Mouse (Mus musculus) G1E (cell line): ENCODE data around the gene Dnajc16. TPM values are rescaled to one million over a fixed set of nuclear protein-coding genes. Genes with fewer than 3 reads are reported as not detected.

ENCODE experiments used
- ATAC-seq: 2 replicates; pipeline ENCODE4 v1.8.0; 2016; ENCODE audit warnings: mild to moderate bottlenecking; ENCODE audit not compliant: insufficient number of reproducible peaks, poor library complexity, low FRiP score, severe bottlenecking; ENCODE audit errors: extremely low read depth
- DNase-seq: peaks from one replicate; pipeline ENCODE4 v3.0.0; 2012; ENCODE audit warnings: low spot score
- H3K27me3 ChIP-seq: 2 replicates; pipeline ENCODE4 v1.6.1; 2012; ENCODE audit warnings: mild to moderate bottlenecking, low read length, inconsistent platforms; ENCODE audit not compliant: insufficient read depth
- H3K36me3 ChIP-seq: replicated peaks from 2 replicates; pipeline ENCODE3; 2012; ENCODE audit warnings: mild to moderate bottlenecking, inconsistent platforms
- H3K4me1 ChIP-seq: 2 replicates; pipeline ENCODE4 v1.6.1; 2012; ENCODE audit warnings: low read depth, low read length, inconsistent platforms, mixed read lengths; ENCODE audit not compliant: insufficient read depth
- H3K4me3 ChIP-seq: 2 replicates; pipeline ENCODE4 v1.5.1; 2012; ENCODE audit warnings: low read depth, mild to moderate bottlenecking, inconsistent platforms, low read length, moderate library complexity, mixed read lengths
- H3K9me3 ChIP-seq: replicated peaks from 2 replicates; pipeline ENCODE4 v1.6.1; 2012; ENCODE audit warnings: inconsistent platforms
- CTCF ChIP-seq: IDR thresholded peaks from 2 replicates; pipeline ENCODE4 v1.5.1; 2012; ENCODE audit warnings: low read depth, low read length, inconsistent platforms, mixed read lengths
- GATA1 ChIP-seq: IDR thresholded peaks from 2 replicates; pipeline ENCODE4 v1.6.1; 2012; ENCODE audit warnings: borderline replicate concordance, low read length, inconsistent platforms, mixed read lengths
- GATA2 ChIP-seq: IDR thresholded peaks from 2 replicates; pipeline ENCODE4 v1.6.1; 2012; ENCODE audit warnings: low read depth, low read length, inconsistent platforms, borderline replicate concordance
- POLR2AphosphoS5 ChIP-seq: IDR thresholded peaks from 2 replicates; pipeline ENCODE4 v1.6.1; 2012; ENCODE audit warnings: low read depth, low read length, inconsistent platforms; ENCODE audit not compliant: insufficient replicate concordance
- TAL1 ChIP-seq: conservative IDR thresholded peaks from 2 replicates; pipeline ENCODE4 v1.6.1; 2012; ENCODE audit warnings: low read depth, low read length, inconsistent platforms, mixed read lengths
- polyA plus RNA-seq: library from polyadenylated mRNA; stranded (reverse); fragments of >175 nt; gene quantifications from 2 replicates; pipeline ENCODE4 v1.2.3, GENCODE M21; 2012
- total RNA-seq, 2 experiments: library from RNA; stranded (forward) in 1 of 2; stranded (reverse) in 1 of 2; fragments of 200-1000 nt in 1 of 2; fragments of >200 nt in 1 of 2; fragmentation: Nextera tagmentation in 1 of 2; gene quantifications; 2 replicates each; pipeline ENCODE4 v1.2.3; 2014 to 2017

Dnajc16 gene
- total and polyA plus RNA-seq, 3 experiments = 2.9 to 10.6 (median 9.9) TPM

GRCm38 (mm10) chr4:141729266-141729665 is 61.5 kb downstream of the Dnajc16 start:
- no peak for DNase-seq
- Histone ChIP-seq H3K9me3 (no peaks in the 10 kb centered on the region), H3K4me1 (peaks cover 30% of the 10 kb centered on the region), H3K4me3 (no peak overlapping the region), H3K36me3 (no peaks in the 10 kb centered on the region), H3K27me3 (peaks cover 16% of the 10 kb centered on the region)
- ATAC-seq = no peak
- TF ChIP-seq CTCF (no peak), POLR2AphosphoS5 (no peak), GATA2 (no peak), TAL1 (no peak), GATA1 (no peak)

- TF ChIP-seq GATA2 = no peak
- no peak for TF ChIP-seq CTCF
- no peak for TF ChIP-seq POLR2AphosphoS5
- TF ChIP-seq GATA1 = no peak
- TF ChIP-seq TAL1 = no peak
- H3K4me1 ChIP-seq = peaks cover 39% of the 10 kb centered on the region
- H3K36me3 ChIP-seq = peaks cover 11% of the 10 kb centered on the region
- no peaks in the 10 kb centered on the region for H3K9me3 ChIP-seq
- ATAC-seq (no peak), DNase-seq (no peak)
- H3K27me3 ChIP-seq = peaks cover 15% of the 10 kb centered on the region
- no peak overlapping the region for H3K4me3 ChIP-seq
These were observed 65.0 kb downstream of the Dnajc16 start for GRCm38 (mm10) chr4:141725738-141726137.

- H3K4me1 ChIP-seq = peaks cover 39% of the 10 kb centered on the region
- H3K27me3 ChIP-seq = peaks cover 11% of the 10 kb centered on the region
- no peak for ATAC-seq
- no peak for TF ChIP-seq GATA2
- H3K4me3 ChIP-seq = no peak overlapping the region
- H3K9me3 ChIP-seq = no peaks in the 10 kb centered on the region
- no peak for DNase-seq
- H3K36me3 ChIP-seq = peaks cover 16% of the 10 kb centered on the region
These were observed 65.5 kb downstream of the Dnajc16 start for GRCm38 (mm10) chr4:141725277-141725676.

GRCm38 (mm10) chr4:141724594-141724993 is 66.1 kb downstream of the Dnajc16 start:
- Histone ChIP-seq H3K4me1 (peaks cover 45% of the 10 kb centered on the region), H3K36me3 (peaks cover 22% of the 10 kb centered on the region), H3K27me3 (peaks cover 9% of the 10 kb centered on the region), H3K4me3 (no peak overlapping the region), H3K9me3 (peaks cover 2% of the 10 kb centered on the region; the same call in 1 of the 2 replicates)
- TF ChIP-seq TAL1 (no peak), GATA1 (no peak), GATA2 (no peak), POLR2AphosphoS5 (no peak), CTCF (no peak)
- DNase-seq (no peak), ATAC-seq (no peak)

DNA sequence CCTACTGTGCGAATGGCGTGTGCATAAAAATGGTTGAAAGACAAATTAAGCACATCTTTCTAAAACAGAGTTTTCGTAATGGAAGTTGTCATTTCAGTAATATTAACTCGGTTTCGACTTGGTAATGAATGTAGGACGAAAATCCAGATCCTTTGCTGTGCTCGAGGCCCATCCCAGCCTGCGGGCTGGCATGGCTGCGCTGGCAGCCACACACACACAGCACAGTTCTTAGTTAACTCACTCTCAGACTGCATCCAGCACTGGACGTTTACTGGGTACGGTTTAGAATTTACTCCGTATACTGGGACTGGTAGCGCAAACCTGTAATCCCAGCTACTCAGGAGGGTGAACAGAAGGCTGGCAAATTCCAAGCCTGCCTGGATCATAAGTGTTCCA is 67.1 kb downstream of the Dnajc16 start:
- DNase-seq = no peak
- Histone ChIP-seq H3K9me3 (peaks cover 2% of the 10 kb centered on the region; the same call in 1 of the 2 replicates), H3K27me3 (peaks cover 3% of the 10 kb centered on the region; the same call in 1 of the 2 replicates), H3K36me3 (peaks cover 30% of the 10 kb centered on the region), H3K4me3 (peak overlapping the region; percentile 99), H3K4me1 (peaks cover 53% of the 10 kb centered on the region)
- ATAC-seq = no peak
- TF ChIP-seq POLR2AphosphoS5 (no peak), GATA2 (no peak), GATA1 (no peak)

DNA sequence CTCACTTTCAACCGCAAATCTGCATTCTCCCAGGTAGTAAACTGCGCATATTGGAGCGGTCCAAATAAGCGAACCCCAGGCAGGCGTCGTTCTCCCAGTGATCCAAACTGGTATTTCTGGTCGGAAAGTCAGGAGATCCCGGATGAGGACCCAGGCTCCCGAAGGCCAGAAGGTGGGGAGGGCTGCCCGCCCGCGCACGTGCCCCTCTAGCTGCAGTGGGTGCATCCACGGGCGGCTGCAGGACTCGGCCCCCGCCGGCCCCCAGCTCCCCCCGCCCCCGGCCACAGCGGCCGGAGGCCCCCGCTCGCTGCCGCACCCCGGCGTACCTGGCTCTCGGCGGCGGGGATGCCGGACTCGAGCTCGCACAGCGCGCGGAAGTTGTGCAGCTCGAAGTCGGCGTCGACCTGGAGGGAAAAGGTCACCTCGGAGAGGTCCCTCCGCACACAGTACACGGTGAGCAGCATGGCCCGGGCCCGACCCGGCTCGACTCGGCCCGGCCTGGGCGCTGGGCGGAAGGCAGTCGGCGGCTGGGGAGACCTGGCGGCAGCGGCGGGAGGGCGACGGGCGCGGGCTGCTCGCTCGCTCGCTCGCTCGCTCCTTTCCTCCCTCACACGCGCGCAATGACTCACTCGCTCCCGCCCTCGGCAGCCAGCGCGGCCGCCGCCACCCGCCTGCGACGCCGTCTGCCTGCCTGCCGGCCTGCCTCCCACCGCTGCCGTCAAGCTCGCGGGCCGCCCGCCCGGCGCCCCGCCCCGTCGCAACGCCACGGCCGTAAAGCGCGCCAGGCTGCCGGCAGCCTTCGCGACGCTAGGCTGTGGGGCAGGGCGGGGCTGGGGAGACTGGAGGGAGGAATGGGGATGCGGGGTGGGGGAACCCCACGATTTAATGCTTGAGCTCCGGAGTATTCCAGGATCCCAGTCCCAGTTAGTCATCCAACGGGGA is 67.7 kb downstream of the Dnajc16 start, which contains the start of gene Ddi2:
Ddi2 (minus strand) TSS at position 689 of the 942 bp plus-strand sequence.
- Histone ChIP-seq H3K4me1 (peaks cover 56% of the 10 kb centered on the region), H3K27me3 (peaks cover 3% of the 10 kb centered on the region; the same call in 1 of the 2 replicates), H3K4me3 (peak within 1 kb of the TSS; percentile 99), H3K9me3 (peaks cover 2% of the 10 kb centered on the region; the same call in 1 of the 2 replicates), H3K36me3 (peaks cover 35% of the 10 kb centered on the region)
- ATAC-seq (peak; percentile 11; the same call in 1 of the 2 replicates), DNase-seq (peak; percentile 93)
- TF ChIP-seq CTCF = no peak
- TF ChIP-seq GATA1 = no peak
- TF ChIP-seq TAL1 = no peak
- TF ChIP-seq GATA2 = no peak
- no peak for TF ChIP-seq POLR2AphosphoS5
